Mouse (Mus musculus) lung, postnatal 4 days (tissue): ENCODE results near the gene Pmfbp1.

Source experiments
- DNase-seq, 2 experiments: peaks; one replicate each; pipeline ENCODE4 v3.0.0; 2021

Gene Pmfbp1

DNA sequence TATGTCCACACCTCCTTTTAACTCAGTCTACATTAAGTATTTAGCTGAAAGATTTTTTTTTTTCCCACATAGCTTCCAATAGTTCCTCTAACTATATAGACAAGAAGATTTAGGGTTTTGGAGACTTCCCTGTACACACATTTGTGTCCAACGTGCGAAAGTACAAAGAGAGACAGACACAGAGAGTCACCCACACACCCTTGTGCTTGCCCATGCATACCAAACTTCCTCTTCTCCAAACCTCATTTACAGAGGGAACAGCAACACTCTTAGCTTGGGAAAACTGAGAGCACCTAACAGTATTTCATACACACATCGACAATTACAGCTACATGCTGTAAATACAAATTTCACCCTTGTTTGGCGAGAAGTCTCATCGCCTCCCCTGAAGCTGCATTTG, 11.7 kb downstream of the Pmfbp1 start:
- no peak for DNase-seq

DNA sequence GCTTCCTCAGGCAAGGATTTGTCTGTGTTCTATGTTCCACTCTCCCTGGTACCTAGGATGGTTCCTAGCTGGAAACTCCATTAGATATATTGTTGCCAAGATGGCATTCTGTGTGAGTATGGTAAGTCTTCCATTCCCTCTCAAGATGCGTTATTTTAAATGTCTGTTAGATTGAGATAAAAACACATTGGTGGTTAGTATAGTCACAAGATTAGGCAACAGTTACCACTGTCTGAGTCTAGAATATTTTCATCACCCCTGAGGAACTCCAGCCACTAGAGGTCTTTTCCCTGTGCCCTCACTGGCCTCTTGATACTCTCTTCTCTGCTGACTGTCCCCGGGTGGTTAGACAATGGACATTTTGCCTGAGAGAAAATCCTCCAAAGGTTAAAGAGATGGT, 30.2 kb downstream of the Pmfbp1 start:
- no peak for DNase-seq

DNA sequence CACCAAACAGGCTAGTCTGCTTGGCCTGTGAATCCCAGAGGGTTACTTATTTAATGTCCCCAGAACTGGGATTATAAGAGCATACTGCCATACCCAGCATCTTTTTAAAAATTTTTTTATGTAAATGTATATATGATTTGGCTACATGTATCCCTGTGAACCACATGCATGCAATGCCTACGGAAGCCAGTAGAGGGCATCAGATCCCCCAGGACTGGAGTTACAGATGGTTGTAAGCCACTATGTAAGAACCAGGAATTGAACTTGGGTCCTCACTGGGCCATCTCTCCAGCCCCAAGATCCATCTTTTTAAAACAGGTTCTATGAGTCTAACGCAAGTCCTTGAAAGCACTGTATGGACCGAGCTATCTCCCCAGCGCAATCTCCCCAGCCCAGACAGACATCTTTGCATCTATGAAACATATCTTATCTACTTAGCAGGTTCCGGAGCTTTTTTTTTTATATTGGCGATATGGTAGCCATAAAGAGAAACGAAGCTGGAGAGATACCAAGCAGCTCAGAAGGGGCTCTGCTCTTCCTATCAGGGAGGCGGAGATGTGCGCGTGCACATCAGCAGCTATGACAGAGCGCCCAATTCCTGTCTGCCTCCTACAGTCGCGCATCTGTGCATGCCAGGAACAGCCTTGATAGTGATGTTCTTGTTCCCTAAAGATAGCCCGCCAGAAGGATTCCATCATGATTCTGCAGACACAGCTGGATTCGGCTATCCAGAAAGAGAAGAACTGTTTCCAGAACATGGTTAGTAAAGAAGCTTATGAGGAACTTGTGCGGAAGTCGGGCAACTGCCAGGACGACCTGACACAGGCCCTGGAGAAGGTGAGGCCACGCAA, 41.5 kb downstream of the Pmfbp1 start:
- peak; percentile 33 to 54 for DNase-seq

DNA sequence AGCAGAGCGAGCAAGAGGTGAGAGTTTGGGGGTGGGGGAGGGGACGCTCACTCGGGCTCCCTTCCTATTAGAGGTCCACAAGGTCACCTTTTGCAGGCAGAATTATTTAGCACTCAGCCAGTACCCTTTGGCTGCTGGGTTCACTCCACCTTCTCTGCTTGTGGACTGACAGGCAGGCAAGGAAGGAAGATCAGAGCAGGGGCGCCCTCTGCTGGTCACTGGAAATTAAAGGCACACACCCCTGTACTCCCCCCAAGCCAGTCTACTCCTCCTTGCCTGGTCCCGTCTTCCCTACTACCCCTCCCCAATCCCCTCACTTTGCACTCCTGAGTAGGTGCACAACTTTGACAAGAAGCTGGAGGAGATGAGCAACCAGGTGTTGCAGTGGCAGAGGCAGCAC, 42.9 kb downstream of the Pmfbp1 start:
- DNase-seq, result peak; percentile 75 to 84

DNA sequence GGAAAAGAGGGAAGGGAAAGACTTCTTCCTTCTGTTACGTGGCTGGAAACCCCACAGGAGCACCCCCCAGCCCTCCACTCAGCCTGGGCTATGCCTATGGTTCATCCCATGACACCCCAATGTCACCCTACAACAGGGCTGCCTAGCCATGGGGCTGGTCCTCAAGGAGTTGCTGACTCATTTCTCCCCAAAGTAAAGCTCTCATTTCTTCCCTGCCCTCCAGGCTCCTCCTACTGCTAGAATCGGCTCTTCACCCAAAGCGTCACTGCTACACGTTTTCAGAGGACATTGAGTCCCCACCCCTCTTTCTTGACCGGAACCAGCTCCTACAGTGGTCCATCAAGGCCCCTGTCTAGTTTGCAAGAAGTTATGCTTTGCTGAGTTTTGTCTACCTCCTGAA, 48.3 kb downstream of the Pmfbp1 start:
- DNase-seq, result peak in 1 of 2 experiments; percentile 14

DNA sequence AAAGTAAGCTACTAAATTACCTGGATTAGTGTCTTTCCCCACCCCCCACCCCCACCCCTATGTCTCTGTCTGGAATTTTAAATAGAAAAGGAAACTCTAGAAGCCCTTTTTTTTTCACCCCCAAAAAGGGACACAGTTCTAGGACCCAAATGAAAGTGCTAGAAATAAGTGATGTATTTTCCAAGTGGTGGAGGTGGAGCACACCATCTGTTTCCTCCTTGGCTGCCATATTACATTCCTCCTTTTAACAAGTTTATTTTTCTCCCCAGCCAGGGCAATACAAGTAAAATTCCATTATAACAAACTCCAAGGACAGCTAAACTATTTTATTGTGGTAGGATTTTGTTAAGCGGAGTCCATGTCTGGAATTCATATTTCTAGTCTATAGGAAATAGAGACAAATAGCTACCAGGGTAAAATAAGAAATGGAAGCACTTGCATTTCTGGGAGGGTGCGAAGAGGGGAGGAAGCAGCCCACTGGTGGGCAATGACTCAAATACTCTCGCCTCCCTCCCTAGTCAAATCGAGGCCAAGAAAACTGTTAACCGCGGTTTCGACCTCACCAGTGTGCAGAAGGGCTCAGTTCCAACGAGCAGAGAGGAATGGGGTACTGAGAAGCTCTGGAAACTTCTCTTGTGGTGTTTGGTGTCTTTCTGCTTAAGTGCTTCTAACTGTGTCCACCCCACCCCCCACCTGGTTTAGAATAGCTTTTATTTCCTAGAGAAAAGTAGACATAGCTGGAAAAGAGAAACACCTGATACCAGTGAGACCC, 49.1 kb downstream of the Pmfbp1 start:
- DNase-seq, result peak in 1 of 2 experiments; percentile 13

DNA sequence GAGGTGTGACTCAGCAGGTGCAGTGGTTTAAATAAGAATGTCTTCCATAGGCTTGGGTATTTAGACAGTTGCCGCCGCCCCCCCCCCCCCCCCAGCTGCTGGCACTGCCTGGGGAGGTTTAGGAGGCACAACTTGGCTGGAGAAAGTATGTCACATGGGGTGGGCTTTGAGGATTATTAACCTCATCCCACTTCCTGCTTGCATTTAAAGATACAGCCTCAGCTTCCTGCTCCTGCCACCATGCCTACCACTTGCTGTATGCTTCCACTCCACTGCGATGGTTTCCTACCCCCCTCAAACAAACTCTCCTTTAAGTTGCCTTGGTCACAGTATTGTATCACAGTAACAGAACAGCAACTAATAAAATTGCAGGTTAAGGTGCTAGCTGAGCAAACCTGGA, 50.2 kb downstream of the Pmfbp1 start:
- DNase-seq, result no peak

DNA sequence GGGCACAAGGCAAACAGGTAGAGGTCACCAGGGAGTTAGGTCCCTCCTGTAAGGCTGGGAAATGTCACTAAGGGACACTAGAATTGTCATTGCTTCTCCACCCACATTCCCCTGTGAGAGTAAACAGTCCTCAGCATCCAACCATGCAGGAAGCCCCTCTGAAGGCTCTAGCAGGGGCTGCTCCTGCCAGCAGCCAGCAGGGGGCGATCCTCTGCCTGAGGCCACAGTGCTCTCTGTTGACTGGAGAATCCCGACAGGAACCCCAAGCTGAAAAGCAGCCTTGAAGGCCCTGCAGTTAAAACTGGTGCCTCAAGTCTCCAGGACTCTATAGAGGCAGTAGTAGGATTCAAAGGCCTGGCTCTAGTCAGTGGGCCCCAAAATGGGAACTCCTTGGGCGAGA, 57.8 kb downstream of the Pmfbp1 start:
- DNase-seq, result peak in 1 of 2 experiments; percentile 22

DNA sequence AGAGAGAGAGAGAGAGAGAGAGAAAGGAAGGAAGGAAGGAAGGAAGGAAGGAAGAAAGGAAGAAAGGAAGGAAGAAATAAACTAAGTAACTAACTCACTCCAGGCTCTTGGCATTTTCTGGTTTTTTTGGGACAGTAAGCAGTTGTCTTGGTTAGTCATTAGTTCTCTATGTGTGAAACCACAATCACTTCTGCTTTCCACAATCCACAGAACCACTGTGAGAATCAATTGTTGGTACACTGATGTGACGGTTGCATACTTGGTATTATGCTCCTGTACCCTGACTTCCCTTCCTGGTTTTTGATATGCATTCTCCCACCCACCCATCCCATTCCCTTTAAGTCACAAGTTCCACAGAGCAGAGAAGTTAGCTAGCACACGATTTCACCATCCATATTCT, 70.1 kb downstream of the Pmfbp1 start:
- no peak for DNase-seq

DNA sequence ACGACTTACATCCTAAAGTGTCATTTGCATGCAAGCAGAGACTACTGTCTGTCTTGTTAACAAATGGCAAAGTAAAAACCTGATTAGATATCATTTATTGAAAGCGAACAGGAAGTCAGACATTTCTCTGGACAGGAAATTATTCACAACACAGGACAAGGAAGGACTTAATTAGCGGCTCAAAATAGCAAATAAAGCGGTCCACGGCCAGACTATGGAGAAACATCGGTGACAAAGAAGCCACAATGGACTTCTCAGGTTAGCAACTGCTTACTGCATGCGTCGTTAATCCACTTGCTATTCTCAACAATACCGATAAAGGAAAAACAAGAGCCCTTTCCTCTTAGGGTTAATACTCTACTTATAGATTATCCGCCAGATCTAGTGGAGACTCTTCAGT, 70.9 kb downstream of the Pmfbp1 start:
- DNase-seq, result no peak

DNA sequence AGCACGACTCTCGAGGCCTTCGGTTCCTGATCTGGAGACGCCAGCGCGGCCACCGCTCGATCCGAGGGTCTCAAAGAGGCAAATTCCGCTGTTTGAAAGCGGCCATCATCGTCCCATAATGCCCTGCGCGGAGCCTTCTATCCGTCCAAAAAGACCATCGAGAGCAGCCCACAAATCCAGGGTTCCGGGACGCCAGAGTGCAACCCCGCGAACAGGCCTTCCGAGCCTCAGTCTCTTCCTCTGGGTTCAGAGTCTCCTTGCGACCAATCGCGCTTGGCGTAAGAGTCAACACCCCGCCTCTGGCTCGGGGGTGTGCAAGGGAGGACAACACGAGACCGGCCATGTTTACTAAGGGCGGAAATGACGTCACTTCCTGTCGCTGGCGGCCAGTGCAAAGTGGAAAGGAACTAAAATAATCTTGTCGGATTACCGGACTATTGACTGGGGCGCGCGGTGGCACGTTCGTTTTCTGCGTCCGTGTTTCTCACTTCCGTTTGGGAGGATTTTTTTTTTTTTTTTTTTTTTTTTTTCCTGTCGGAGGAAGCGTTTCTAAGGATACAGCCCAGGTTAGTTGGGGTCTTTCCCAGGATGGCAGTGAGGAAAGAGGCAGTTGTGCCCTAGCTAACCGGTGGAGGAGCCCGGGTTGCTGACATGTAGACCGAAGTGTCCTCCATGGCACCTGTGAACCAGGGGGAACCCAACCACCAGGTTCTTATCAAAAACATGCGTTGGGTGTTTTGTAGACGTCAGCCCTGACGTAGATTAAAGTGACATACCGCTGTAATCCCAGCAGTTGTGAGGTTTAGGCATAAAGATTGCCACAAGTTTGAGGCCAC, 71.9 kb downstream of the Pmfbp1 start, which contains the start of the genes Dhx38 and Txnl4b:
Gene Dhx38 (minus strand): TSS at position 364 of the 836 bp plus-strand sequence.
Gene Txnl4b (plus strand): TSS at position 395 of the 836 bp plus-strand sequence.
- peak; percentile 99 for DNase-seq

DNA sequence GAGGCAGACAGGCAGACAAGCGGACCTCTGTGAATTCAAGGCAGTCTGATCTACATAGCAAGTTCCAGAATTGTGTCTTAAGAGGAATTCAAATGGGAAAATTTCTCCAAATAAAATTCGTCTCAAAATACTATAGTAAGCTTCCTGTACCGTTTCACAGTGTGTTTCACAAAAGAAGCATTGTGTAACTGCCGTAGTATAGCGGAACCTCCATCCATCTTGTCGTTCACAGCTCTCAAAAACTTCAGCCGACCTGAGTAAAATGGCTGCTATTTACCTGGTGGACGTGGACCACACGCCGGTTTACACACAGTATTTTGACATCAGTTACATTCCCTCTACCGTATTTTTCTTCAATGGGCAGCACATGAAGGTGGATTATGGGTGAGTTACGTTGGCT, 77.3 kb downstream of the Pmfbp1 start:
- DNase-seq, result no peak

DNA sequence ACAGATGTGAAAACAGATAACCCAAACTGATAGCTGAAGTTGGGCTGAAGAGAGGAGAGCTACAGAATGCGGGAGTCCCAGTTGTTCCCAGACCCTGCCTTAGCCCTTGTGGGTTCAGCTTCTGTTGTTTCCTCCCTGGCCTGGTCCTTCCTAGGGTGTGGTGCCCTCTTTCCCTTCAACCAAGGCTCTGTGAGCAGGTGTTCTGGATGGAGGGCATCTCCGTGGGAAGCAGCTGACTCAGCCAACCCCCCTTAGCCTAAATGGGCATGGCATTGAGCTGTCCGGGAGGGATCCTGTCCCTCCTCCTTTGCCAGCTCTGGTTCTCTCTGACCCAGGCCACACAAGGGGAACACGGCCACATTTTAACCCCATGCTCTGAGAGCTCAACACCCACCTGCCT, 82.5 kb downstream of the Pmfbp1 start:
- DNase-seq, result no peak

DNA sequence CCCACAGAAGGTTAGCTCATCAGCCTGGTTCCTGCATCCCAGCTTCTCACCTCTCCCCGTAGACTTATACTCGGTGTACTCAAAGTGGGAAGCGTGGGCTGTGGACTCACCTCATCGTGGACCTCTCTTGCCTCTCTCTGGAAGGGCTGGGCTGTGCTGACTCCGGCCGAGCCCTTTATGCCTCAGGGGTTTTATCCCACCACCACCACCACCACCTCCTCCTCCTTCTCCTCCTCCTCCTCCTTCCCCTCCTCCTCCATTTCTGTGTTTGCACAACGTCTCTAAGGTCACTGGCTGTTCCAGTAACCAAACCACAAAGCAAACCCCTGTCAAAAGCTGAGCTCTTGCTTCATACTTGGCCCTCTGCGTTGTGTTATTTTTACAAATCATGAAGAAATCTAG, 85.1 kb downstream of the Pmfbp1 start, which contains the start of gene Hp:
Gene Hp (minus strand): TSS at position 273 of the 402 bp plus-strand sequence.
- DNase-seq, result peak; percentile 42 to 47

DNA sequence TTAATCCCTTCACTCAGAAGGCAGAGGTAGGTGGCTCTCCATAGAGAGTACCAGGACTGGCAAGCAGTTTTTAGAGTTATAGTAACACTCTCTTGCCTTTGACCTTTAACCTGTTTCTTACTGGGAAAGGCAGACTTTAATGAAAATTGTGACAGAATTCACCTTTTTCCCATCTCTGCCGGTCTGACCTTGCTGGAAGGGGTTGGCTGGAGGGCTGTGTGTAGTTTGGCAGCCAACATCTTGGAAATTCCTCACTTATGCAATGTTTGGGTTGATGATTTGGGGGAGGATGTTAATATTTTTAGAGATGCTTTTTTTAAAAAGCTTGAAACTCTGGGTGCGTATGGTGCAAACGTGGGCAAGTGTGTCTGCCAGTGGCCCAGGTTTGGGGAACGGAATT, 90.5 kb downstream of the Pmfbp1 start:
- DNase-seq, result no peak

DNA sequence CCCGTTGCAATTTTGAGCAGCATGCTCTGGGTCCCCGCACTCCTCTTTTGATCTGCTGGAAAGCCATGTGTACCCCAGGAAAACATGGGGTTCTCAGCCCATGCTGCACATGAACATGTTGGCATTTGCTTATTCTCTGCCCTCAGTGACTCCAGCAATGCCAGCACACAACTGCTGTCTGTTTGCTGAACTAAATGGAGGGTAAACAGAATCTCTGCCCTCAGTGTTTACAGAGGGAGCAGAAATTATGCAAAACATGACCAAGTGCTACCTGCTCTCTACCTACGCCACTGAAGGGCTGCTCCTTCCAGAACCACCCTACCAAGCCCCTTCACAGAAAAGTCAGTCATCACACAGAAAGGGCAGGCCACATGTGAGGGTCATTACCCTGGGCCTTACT, 91.0 kb downstream of the Pmfbp1 start:
- no peak for DNase-seq

DNA sequence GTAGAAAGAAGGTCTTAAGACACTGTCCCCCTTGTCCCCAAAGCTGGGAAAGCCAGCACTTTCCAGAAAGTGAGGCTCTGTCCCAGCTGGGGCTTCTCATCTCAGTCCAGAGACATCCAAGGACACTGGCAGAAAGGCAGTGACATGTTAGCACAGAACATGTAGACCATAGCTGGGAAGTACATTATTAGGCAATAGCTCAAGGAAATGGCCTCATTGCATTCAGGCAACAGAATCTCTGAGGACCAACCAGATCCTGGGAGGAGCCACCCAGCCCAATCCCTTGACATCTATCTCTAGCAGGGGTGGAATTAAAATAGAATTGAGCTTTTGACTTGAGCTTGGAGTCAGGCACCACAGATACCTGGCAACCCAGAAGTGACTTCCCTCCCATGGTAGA, 91.8 kb downstream of the Pmfbp1 start:
- DNase-seq, result no peak

DNA sequence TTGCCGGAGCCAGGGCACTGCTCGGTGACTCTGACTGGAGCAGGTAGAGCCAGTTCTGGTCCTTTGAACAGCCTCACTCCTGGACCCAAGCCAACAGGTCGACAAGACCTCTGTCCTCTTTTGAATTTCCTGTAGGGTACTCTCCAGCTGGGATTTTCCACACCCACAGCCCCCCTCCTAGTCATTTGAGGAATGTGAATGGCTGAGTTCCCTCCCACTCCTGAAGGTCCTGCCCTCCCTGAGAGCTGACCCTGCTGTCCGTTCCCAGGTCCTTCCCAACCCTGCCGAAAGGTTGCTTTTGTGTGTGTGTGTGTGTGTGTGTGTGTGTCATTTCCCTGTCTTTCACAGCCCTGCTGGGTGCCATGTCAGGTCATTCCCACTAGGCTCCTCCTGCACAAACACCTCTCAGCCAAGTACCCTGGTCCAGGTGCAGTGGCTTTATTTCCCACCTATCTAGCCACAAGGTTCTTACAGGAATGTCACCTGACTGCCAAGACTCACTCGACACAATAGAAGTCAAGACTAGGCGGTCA, 93.2 kb downstream of the Pmfbp1 start:
- DNase-seq, result peak; percentile 78 to 85

DNA sequence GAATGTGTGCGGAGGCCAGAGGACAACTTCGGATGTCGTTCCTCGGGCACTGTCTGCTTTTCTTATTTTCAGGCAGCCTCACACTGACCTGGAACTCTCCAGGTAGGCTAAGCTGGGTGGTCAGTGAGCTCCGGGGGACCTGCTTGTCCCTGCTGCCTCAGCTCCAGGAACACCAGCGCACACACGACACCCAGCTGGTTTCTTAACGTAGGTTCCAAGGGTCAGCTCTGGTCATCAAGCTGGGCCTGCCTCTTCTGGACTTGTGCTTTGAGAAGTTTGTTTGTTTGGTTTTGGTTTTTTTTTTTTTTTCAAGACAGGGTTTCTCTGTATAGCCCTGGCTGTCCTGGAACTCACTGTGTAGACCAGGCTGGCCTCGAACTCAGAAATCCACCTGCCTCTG, 97.1 kb downstream of the Pmfbp1 start:
- no peak for DNase-seq

DNA sequence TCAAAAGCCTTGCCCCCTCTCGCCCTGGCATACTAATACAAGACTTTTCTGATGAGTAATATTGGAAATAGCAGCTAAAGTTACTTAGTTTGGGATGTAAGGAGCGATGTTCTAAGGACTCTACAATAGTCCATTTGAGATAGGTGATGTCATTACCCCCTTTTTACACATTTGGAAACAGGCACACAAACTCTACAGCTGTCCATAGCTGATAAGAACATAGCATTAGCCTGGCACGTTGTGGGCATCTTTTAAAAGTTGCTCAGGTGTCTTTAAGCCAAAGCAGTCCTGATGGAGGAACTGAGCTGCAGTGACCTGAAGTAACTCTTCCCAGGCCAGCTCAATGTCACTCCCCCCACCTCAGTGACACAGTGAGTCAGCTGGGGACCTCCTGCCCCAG, 97.5 kb downstream of the Pmfbp1 start:
- DNase-seq, result peak in 1 of 2 experiments; percentile 9

DNA sequence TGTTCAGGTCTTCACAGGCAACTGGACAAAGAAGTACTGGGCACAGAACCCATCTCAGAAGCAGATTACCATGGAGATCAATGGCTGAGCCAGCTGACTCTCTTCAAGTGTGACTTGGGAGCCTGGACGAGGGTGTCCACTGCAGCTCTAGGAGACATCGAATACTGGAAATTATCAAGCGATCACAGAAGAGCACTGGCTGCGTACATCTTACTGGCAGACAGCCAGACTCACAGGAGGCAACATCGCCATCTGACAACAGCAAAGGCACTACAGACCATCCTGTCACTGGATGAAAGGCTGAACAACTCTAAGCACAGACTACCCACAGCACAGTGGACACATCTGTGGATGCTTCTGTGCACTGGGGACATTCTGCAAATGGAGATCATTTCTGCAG, 98.3 kb downstream of the Pmfbp1 start:
- DNase-seq, result peak in 1 of 2 experiments; percentile 12
